Mouse (Mus musculus) A20 (cell line): ENCODE data around the gene Cd109.

Experiments
- DNase-seq: peaks from one replicate; pipeline ENCODE4 v3.0.0-alpha.2; 2011; ENCODE audit warnings: low read depth, low spot score

The Cd109 gene

GRCm38 (mm10) chr9:78641386-78641785 lies 26.0 kb downstream of the Cd109 start:
- DNase-seq = peak; percentile 74

- peak; percentile 80 for DNase-seq
Observed at GRCm38 (mm10) chr9:78646008-78646777, 30.8 kb downstream of the Cd109 start.

- DNase-seq = no peak
Observed at GRCm38 (mm10) chr9:78648641-78649040, 33.3 kb downstream of the Cd109 start.

- no peak for DNase-seq
Observed at GRCm38 (mm10) chr9:78649398-78649797, 34.1 kb downstream of the Cd109 start.

- no peak for DNase-seq
Observed at GRCm38 (mm10) chr9:78657564-78657963, 42.2 kb downstream of the Cd109 start.

- peak; percentile 64 for DNase-seq
Observed at GRCm38 (mm10) chr9:78671446-78671985, 56.2 kb downstream of the Cd109 start.

- peak; percentile 61 for DNase-seq
Observed at GRCm38 (mm10) chr9:78700691-78701090, 85.3 kb downstream of the Cd109 start.

GRCm38 (mm10) chr9:78702509-78703239 lies 87.3 kb downstream of the Cd109 start:
- no peak for DNase-seq

GRCm38 (mm10) chr9:78720888-78721798 lies 105.8 kb downstream of the Cd109 start:
- DNase-seq = peak; percentile 28

- no peak for DNase-seq
Observed at GRCm38 (mm10) chr9:78731931-78732330, 116.6 kb downstream of the Cd109 start.

GRCm38 (mm10) chr9:78735519-78735918 lies 120.2 kb downstream of the Cd109 start:
- DNase-seq = no peak

GRCm38 (mm10) chr9:78742012-78742411 lies 126.7 kb downstream of the Cd109 start:
- DNase-seq = no peak

GRCm38 (mm10) chr9:78750246-78750645 lies 134.9 kb downstream of the Cd109 start:
- no peak for DNase-seq
